Mouse (Mus musculus) R1 (cell line): ENCODE measurements around the gene Slc44a5.
"Not testable (repeated sequence)": the region's sequence is repeated elsewhere in the genome, so short reads cannot be mapped to it uniquely, and the experiment has no call there.

Experiments
- DNase-seq: peaks from one replicate; pipeline ENCODE4 v3.0.0-alpha.2; 2018; ENCODE audit warnings: low read depth, low spot score

The Slc44a5 gene

DNA sequence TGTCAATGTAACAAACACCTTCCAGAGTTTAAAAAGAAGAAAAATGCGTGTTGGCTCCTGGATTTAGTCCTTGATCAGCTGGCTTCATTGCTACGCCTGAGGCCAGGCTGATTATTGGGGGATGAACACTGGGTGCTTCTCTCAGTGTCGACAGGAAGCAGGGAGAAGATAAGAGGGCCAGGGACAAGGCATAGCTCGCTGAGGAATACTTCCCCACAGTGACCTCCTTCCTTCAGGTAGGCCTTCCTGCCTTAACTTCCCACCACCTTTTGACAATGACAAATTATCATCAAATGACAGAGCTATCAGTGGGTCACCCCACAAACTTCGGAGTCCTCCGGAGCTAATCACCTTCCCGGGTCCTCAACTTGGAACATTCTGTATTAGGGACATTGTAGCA is 242.1 kb downstream of the Slc44a5 start:
- DNase-seq = no peak

DNA sequence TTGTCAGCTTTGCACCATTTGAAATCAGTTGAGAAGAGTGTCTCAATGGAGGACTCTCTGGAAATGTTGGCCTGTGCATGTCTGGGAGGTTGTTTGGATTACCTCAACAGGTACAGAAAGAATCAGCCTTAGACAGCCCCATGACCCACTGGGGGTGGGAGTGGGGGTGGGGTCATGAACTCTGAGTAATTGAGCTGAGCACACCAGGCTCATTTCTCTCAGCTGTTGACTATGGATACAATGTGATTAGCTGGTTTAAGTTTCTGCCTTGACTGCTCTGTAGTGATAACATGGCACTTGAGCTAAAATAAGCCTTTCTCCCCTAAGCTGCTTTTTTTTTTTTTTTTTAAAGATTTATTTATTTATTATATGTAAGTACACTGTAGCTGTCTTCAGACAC is 242.5 kb downstream of the Slc44a5 start:
- DNase-seq = no peak

DNA sequence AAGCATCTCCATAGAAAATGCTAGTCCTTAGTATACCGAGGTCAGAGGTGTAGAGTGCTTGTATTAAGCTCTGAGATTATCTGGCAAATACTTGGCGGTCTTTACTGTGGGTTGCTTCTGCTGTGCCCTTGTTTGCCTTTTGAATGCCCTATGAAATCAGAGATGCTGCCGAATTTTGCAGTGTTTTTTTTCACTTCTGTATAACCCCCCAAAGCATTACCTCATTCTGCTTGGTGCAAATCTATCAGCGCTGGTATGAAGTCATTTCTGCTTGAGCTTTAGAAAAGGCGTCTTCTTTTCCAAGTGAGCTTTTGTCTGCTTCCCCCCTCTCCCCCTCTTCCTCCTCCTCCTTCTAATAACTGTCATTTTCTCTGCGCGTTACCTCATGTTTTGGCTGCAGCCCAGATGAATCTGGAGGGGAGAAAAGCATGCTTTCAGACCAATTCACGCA is 248.9 kb downstream of the Slc44a5 start:
- no peak for DNase-seq

- no peak for DNase-seq
These were observed 249.5 kb downstream of the Slc44a5 start for GRCm38 (mm10) chr3:154222688-154223087.

DNA sequence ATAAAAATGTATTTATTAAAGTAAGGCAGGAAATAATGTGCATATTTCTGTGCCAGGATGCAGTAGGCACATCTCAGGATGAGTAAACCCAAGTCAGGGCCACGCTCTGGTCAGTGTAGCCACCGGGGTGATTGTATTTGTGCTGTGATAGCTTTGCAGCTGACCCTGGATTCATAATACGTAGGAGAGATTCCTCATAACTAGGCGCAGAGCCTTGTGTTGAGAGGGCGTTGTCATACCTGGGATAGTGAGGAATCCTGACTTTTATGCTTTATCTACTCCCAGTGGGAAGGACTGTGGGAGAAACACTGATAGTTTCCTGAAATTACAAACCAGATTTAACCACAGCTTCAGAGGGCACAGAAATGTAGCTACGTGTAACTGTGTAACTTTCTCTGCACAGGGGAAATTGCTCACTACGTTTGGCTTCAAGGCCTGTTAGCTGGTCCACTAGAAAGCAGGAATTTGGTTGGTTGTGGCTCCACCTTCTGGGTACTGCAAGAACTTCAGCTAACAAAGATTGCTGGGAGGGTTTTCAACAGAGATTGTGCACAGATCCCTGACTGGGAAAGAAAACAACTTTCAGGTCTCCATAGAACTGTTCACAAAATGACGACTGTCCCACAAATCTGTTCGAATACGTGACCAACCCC is 253.0 kb downstream of the Slc44a5 start:
- peak; percentile 73 for DNase-seq

DNA sequence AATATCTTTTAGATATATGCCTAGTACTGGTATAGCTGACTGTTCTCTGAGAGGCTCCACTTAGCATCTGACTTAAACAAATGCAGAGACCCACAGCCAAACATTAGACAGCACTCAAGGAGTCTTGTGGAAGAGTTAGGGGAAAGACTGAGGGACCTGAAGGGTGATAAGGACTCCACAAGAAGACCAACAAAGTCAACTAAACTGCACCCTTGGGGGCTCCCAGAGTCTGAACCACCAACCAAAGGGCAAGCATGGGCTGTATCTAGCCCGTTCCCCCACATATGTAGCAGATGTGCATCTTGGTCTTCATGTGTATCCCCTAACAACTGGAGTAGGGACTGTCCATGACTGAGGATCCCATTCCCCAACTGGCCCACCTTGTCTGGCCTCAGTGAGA is 271.7 kb downstream of the Slc44a5 start:
- DNase-seq = no peak

- DNase-seq = no peak
These were observed 278.2 kb downstream of the Slc44a5 start for GRCm38 (mm10) chr3:154251486-154251885.

- DNase-seq = no peak
These were observed 279.0 kb downstream of the Slc44a5 start for GRCm38 (mm10) chr3:154252219-154252618.

GRCm38 (mm10) chr3:154254187-154254586 is 281.0 kb downstream of the Slc44a5 start:
- DNase-seq = not testable (repeated sequence)

- no peak for DNase-seq
These were observed 284.1 kb downstream of the Slc44a5 start for GRCm38 (mm10) chr3:154257312-154257711.

GRCm38 (mm10) chr3:154268313-154268712 is 295.1 kb downstream of the Slc44a5 start:
- DNase-seq = peak; percentile 13

DNA sequence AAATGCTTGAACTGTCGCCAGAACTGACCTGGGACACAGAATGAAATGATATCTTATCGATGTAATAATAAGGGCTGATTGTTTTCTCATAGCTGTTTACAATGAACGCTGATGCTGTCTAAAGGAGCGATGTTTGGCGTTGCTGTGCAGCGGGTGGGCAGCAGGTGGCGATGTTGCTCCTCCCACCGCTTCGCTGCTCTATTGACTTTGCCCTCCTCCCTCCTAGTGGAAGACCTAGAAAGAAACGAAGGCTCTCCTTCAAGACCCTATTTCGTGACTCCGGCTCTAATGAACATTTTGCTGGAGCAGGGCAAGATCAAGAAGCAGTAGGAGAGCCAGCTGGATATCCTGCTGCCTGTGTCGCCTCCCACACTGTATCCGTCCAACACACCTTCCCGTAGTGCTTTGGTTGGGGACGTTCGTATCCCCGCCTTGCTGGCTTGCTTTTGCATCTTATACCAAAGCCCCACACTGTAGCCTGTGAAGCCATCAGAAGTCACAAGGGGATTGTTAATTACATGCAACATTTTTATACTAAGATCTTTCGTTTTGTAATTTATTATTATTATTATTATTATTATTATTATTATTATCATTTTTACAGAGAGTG is 296.6 kb downstream of the Slc44a5 start:
- peak; percentile 67 for DNase-seq

GRCm38 (mm10) chr3:154274681-154275080 is 301.4 kb downstream of the Slc44a5 start:
- DNase-seq = no peak

DNA sequence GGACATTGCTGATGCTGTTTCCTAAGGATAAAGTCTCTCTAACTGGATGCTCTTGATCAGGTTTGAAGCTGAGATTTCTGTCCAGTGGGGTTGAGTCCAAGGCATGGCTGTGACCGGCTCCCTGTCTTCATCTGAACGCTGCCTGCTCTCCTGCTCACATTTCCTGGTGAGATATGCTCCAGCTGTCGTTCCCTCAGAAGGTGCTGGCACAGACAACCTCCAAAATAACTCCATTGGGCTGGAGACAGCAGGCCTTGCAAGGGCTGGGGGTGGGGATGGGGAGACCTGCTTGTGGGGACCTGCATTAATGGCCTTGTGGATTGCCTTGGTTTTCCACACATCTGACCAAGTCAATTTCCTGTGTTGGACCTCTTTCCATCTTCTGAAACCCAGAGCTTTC is 311.0 kb downstream of the Slc44a5 start:
- DNase-seq = no peak

DNA sequence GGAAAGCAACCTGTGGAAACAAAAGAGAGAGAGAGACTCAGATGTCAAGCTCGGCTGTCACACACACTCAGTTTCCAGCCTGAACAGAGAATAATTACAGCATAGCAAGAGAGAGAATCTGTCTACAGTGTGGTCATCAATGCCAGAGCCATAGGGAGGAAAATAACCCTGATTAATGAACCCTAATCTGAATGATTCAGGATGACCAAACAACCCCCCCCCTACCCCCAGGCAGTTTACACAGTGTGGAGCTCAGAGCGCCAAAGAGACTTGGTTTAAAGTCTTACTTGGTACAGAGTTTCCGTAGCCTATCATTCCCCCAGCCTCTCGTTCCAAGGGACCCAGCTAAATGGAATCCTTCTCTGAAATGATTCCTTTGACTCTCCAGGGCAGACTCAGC is 312.1 kb downstream of the Slc44a5 start:
- no peak for DNase-seq

GRCm38 (mm10) chr3:154287217-154287616 is 314.0 kb downstream of the Slc44a5 start:
- no peak for DNase-seq

GRCm38 (mm10) chr3:154288429-154289069 is 315.3 kb downstream of the Slc44a5 start:
- DNase-seq = no peak

DNA sequence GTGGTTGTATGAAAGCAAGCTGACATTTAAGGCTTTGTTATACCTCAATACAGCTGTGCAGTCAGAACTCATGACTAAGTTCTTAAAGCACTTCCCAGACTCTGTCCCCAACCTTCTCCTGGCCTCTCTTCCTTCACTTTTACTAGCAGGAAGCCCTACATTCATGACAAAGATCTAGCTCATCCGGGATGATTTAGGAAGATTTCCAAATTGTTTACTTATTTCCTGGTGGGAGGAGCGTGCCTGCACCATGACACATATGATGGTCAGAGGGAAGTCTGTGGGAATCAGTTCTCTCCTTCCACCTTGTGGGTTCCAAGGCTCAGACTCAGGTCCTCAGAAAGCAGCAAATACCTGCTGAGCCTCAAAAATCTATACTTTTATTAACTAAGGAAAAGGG is 317.1 kb downstream of the Slc44a5 start:
- no peak for DNase-seq

GRCm38 (mm10) chr3:154292126-154292525 is 318.9 kb downstream of the Slc44a5 start:
- no peak for DNase-seq

- no peak for DNase-seq
These were observed 320.7 kb downstream of the Slc44a5 start for GRCm38 (mm10) chr3:154293839-154294490.

- DNase-seq = no peak
These were observed 321.9 kb downstream of the Slc44a5 start for GRCm38 (mm10) chr3:154294924-154295834.
